Mouse (Mus musculus) testis, adult 2 months (tissue): ENCODE measurements around the gene Cxcl17.

ENCODE experiments used
- CTCF ChIP-seq: fragments of 200-500 bp; IDR thresholded peaks from 2 replicates; pipeline ENCODE4 v1.5.1; 2012; ENCODE audit warnings: low read depth, mild to moderate bottlenecking, inconsistent platforms, low read length, moderate library complexity; ENCODE audit not compliant: control insufficient read depth, insufficient read depth, insufficient replicate concordance
- POLR2A ChIP-seq: fragments of 200-500 bp; IDR thresholded peaks from 2 replicates; pipeline ENCODE4 v1.6.1; 2012; ENCODE audit warnings: low read depth, mild to moderate bottlenecking, inconsistent platforms, low read length, moderate library complexity; ENCODE audit not compliant: control insufficient read depth

DNA sequence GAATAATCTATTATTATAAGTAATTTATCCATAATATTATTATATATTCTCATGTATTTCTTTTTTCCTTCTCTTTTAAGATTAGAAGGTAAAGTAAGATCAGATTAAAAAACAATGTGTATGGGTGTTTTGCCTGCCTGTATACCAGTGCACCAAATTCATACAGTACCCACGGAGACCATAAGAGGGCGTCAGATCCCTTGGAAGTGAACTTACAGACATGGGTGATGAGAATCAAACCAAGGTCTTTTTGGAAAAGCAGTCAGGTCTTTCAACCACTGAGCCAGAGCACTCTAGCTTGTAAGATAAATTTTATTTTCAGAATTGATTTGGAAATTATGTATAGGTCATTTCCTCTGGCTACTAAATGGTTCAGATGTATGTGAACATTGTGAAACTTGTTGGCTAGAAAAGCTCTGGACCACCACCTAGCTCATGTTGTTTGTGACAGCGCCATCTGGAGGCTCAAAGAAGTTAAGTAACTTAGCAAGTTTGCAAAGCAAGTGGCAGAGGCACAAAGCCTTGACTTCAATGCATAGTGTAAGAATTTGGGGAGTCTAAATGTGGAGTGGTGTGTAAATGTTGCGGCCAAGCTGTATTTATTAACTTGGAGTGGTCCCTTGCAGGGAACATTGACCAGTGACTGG, 3.4 kb downstream of the Cxcl17 start:
- TF ChIP-seq POLR2A = no peak
- no peak for TF ChIP-seq CTCF
